Mouse (Mus musculus) forebrain, embryonic 10.5 days (tissue): ENCODE measurements around the gene Wdr89. TPM values are rescaled to one million over a fixed set of nuclear protein-coding genes. Genes with fewer than 3 reads are reported as not detected.

Experiments used
- DNase-seq: peaks from one replicate; pipeline ENCODE4 v3.0.0-alpha.2; 2017; ENCODE audit warnings: low spot score; ENCODE audit errors: extremely low spot score
- H3K27ac ChIP-seq: fragments of 300-500 bp; sonication (generic); 2 replicates; pipeline ENCODE4 v1.5.1; 2016; ENCODE audit warnings: mild to moderate bottlenecking
- H3K27me3 ChIP-seq: fragments of 300-500 bp; sonication (generic); 2 replicates; pipeline ENCODE4 v1.6.1; 2016; ENCODE audit warnings: mild to moderate bottlenecking; ENCODE audit not compliant: poor library complexity, severe bottlenecking
- H3K36me3 ChIP-seq: fragments of 300-500 bp; sonication (generic); replicated peaks from 2 replicates; pipeline ENCODE4 v1.6.1; 2016; ENCODE audit warnings: mild to moderate bottlenecking, moderate library complexity
- H3K4me1 ChIP-seq: fragments of 300-500 bp; sonication (generic); 2 replicates; pipeline ENCODE4 v1.6.1; 2016
- H3K4me3 ChIP-seq: fragments of 300-500 bp; sonication (generic); 2 replicates; pipeline ENCODE4 v1.5.1; 2016; ENCODE audit warnings: mild to moderate bottlenecking, moderate library complexity
- H3K9me3 ChIP-seq: fragments of 300-500 bp; sonication (generic); 2 replicates; pipeline ENCODE4 v1.6.1; 2016; ENCODE audit warnings: mild to moderate bottlenecking, moderate library complexity
- WGBS: fragments of 180-500 bp; shearing (Covaris S2); methylation state at CpG from one replicate; pipeline ENCODE4 v1.1.7; 2016; 5-methylcytosine and 5-hydroxymethylcytosine counted together
- polyA plus RNA-seq: library from polyadenylated mRNA; unstranded; fragments of >200 nt; fragmentation: Nextera tagmentation; extraction: Ambion mirVana; gene quantifications from 2 replicates; pipeline ENCODE4 v1.2.1, GENCODE M21; 2016

The Wdr89 gene
- polyA plus RNA-seq, 1 experiment from 2014 or later: 13.9 TPM

DNA sequence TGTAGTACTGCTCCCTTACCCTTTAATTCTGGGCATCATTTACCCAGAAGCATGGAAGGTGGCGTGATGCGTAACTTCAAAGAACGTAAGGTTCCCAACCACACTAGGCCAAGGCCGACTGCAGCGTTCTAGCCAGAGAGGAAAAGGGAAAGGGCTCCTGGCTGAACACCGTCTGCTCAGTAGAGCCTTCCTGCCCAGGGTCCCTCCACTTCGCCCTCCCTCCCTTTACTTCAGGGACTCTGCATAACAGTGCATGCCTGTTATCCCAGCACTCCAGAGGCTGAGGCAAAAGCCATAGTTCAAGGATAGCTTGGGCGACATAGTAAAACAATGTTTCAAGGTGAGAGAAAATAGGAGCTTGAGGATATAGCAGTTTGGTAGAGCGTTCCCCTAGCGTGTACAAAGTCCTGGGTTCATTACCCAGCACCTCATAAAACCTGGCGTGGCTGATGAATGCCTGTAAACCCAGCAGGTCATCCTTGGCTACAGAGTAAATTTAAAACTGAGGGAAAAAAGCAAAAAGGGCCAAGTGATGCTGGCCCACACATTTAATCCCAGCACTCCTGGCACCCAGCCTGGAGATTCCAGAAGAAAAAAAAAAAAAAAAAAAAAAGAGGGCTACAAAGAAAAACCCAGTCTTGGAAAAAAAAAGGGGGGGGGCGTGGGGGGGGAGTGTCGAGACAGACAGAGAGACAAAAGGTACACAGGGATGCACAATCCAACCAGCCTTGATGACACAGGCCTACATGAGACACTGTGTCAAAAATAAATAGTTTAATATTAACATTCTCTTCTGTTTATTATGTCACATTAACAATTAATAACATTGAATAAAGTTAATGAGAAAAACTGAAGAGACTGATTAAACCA is 5.5 kb downstream of the Wdr89 start:
- Histone ChIP-seq H3K27me3 (no peaks in the 10 kb centered on the region), H3K27ac (no peak overlapping the region; the same call in 1 of the 2 replicates), H3K4me1 (peaks cover 24% of the 10 kb centered on the region), H3K36me3 (no peaks in the 10 kb centered on the region), H3K9me3 (no peaks in the 10 kb centered on the region), H3K4me3 (no peak overlapping the region)
- no peak for DNase-seq
- WGBS: 29% methylated on average over 13 of the region's 13 CpGs

DNA sequence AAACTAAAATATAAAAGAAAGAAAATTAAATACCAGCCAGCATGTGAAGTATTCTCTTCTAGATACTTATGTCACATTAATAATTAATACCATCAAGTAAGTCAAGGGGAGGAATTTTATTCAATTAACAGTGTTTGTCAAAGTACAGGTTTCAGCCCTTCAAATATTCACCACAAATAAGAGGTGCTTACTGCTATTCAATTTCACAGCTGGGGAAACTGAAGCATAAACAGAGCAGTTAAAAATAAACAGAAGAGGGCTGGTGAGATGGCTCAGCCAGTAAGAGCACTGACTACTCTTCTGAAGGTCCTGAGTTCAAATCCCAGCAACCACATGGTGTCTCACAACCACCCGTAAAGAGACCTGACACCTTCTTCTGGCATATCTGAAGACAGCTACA is 7.0 kb downstream of the Wdr89 start:
- Histone ChIP-seq H3K4me3 (no peak overlapping the region), H3K9me3 (no peaks in the 10 kb centered on the region), H3K36me3 (no peaks in the 10 kb centered on the region), H3K4me1 (peaks cover 15% of the 10 kb centered on the region), H3K27me3 (no peaks in the 10 kb centered on the region), H3K27ac (no peak overlapping the region)
- DNase-seq: no peak
- 95% methylated on average over 1 of the region's 1 CpGs for WGBS

DNA sequence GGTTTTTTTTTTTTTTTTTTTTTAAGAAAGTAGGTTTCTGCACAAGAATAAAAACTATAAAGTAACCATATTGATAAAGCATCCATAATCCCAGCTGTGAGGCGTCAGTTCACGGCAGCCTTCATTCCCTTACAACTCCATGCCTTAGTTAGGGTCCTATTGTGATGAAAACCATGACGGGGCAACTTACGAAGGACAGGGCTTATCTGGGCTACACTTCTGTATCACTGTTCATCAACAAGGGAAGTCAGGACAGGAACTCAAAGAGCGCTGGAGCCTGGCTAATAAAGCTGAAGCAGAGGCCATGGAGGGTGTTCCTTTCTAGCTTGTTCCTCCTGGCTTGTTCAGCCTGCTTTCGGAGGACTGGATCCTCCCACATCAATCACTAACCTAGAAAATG is 10.9 kb downstream of the Wdr89 start:
- H3K9me3 ChIP-seq: no peaks in the 10 kb centered on the region
- no peaks in the 10 kb centered on the region for H3K36me3 ChIP-seq
- no peaks in the 10 kb centered on the region; the same call in 1 of the 2 replicates for H3K4me1 ChIP-seq
- no peak for DNase-seq
- 76% methylated on average over 6 of the region's 6 CpGs for WGBS
- no peak overlapping the region for H3K27ac ChIP-seq
- H3K4me3 ChIP-seq: no peak overlapping the region
- no peaks in the 10 kb centered on the region for H3K27me3 ChIP-seq

DNA sequence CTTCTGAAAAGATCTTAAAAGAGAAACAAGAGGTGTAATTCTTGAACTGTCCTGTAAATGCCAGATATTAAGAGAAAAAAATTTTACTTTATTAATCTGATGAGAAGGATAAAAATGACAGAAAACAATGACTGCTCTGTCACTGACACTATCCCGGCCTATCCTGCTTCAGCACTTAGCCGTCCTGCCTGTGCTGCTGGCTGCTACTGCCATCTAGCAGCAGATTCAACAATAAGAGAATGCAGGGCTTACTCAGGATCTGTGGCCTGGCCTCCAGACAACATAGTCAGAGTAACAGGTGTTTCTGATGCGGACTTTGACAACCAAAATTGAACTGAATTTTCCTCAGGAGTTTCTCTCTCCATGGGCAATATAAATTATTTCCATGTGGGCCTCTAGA is 12.8 kb downstream of the Wdr89 start:
- Histone ChIP-seq H3K4me1 (no peaks in the 10 kb centered on the region), H3K9me3 (no peaks in the 10 kb centered on the region), H3K36me3 (no peaks in the 10 kb centered on the region), H3K4me3 (no peak overlapping the region), H3K27me3 (no peaks in the 10 kb centered on the region), H3K27ac (no peak overlapping the region)
- 52% methylated on average over 3 of the region's 3 CpGs for WGBS
- no peak for DNase-seq

DNA sequence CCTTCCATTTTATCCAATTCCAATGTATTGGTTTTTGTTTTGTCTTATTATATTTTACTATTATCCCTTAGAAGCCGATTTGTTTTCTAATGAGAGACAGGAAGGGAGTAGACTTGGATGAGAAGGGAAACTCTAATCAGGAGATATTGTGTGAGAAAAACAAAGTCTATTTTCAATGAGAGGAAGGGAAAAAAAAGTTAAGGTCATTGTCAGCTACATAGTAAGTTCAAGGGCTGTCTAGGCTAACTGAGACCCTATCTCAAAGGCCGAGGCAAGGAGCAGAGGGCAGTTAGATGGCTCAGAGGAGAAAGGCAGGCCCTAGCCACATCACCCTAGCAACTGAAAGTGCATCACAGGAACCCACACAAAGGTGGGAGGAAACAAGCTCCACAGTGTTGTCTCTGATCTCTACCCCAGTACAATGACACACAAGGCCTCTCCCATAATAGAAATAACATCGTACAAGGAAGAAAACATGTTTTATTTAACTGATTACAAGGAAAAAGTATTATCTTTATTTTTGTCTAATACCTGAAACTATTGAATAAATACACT is 15.0 kb downstream of the Wdr89 start:
- Histone ChIP-seq H3K4me1 (peaks cover 5% of the 10 kb centered on the region), H3K27me3 (no peaks in the 10 kb centered on the region), H3K9me3 (no peaks in the 10 kb centered on the region), H3K4me3 (no peak overlapping the region), H3K36me3 (peaks cover 7% of the 10 kb centered on the region; the same call in 1 of the 2 replicates), H3K27ac (no peak overlapping the region)
- 90% methylated on average over 3 of the region's 3 CpGs for WGBS
- DNase-seq: no peak

DNA sequence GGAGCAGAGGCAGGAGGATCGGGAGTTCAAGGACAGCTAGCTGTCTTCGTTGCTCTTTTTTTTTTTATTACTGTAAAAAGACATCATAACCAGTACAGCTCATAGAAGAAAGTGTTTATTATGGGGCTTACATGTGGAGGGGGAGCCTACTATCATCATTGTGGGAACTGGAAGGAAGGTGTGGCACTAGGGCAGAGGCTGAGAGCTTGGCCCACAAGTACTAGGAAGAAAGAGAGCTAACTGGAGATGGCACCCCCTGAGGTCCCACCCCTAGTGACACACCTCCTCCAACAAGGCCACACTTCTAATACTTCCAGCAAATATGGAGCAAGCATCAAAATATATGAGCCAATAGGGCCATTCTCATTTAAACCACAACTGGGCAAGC is 19.6 kb downstream of the Wdr89 start:
- Histone ChIP-seq H3K27ac (no peak overlapping the region), H3K9me3 (no peaks in the 10 kb centered on the region), H3K4me1 (peaks cover 17% of the 10 kb centered on the region), H3K36me3 (peaks cover 7% of the 10 kb centered on the region; the same call in 1 of the 2 replicates), H3K4me3 (no peak overlapping the region), H3K27me3 (no peaks in the 10 kb centered on the region)
- DNase-seq: no peak
- 89% methylated on average over 2 of the region's 2 CpGs for WGBS

DNA sequence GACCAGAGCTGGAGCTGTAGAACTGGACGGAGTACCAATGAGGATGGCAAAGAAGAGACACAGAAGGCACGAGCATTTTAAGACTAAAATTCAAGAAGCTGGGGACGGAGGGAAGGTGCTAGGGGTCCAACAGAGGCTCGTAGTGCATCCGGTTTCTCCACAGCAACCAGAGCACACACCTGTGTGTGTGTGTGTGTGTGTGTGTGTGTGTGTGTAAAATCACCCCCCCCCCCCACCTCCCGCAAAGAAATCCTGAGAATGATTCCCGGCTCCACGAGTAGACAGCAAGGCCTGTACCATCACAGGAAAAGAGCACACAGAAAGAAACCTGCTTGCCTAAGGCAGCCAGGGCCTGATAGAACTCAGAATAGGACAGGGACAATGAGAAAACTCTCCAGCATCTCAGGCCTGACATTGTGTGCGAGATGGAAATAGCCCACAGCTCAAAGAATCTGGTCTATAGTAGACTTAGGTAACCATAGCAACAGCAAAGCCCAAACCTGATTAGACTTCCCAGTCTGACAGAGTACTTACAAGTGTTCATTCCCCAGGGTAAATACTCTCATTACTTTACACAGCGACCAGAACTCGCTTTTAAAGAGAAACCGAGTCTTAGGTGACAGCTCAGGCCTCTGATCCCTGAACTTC is 20.2 kb downstream of the Wdr89 start:
- Histone ChIP-seq H3K9me3 (no peaks in the 10 kb centered on the region), H3K27me3 (no peaks in the 10 kb centered on the region), H3K4me3 (no peak overlapping the region), H3K27ac (peak overlapping the region; percentile 66), H3K4me1 (peaks cover 17% of the 10 kb centered on the region), H3K36me3 (peaks cover 7% of the 10 kb centered on the region; the same call in 1 of the 2 replicates)
- WGBS: 64% methylated on average over 12 of the region's 12 CpGs
- DNase-seq: no peak

DNA sequence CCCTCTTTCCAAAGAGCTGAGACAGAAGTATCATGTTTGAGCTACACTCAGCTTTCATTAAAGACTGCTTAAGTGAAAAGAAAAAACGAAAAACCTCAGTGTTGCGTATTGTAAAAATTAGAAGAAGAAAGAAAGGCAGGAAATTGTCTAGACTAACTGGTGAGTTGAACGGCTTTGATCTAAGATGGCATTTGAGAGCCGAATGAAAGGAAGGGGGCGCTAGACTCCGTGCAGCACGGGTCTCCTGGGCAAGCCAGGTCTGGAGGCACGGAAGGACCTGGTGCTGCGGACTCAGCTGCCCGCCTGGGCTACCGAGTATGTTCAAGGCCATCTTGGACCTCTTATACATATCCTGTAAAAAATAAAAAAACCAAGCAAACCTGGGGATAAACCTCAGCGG is 21.1 kb downstream of the Wdr89 start:
- H3K9me3 ChIP-seq: no peaks in the 10 kb centered on the region
- H3K27me3 ChIP-seq: no peaks in the 10 kb centered on the region
- 63% methylated on average over 12 of the region's 12 CpGs for WGBS
- no peak for DNase-seq
- no peak overlapping the region for H3K4me3 ChIP-seq
- peaks cover 17% of the 10 kb centered on the region for H3K4me1 ChIP-seq
- 0 out of 2 replicates have a peak overlapping the region, but pooled peaks have one; percentile 53 for H3K27ac ChIP-seq
- H3K36me3 ChIP-seq: peaks cover 7% of the 10 kb centered on the region; the same call in 1 of the 2 replicates

DNA sequence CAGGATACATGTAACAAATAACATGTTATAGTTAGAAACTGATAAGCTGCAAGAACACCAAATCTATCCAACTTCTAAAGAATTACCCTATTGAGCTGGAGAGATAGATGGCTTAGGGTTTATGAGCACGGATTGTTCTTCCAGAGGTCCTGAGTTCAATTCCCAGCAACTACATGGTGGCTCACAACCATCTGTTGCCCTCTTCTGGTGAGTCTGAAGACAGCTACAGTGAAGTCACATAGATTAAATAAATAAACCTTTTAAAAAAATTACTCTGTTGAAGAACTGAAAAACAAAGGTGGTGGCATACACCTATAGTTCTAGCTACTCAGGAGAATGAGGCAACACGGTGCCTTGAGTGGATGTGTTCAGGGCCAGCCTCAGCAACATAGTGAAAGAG is 21.7 kb downstream of the Wdr89 start:
- H3K9me3 ChIP-seq: no peaks in the 10 kb centered on the region
- peaks cover 17% of the 10 kb centered on the region for H3K4me1 ChIP-seq
- no peak overlapping the region for H3K27ac ChIP-seq
- no peaks in the 10 kb centered on the region for H3K27me3 ChIP-seq
- H3K36me3 ChIP-seq: peaks cover 7% of the 10 kb centered on the region; the same call in 1 of the 2 replicates
- no peak overlapping the region for H3K4me3 ChIP-seq
- no peak for DNase-seq
- WGBS: 88% methylated on average over 2 of the region's 2 CpGs

DNA sequence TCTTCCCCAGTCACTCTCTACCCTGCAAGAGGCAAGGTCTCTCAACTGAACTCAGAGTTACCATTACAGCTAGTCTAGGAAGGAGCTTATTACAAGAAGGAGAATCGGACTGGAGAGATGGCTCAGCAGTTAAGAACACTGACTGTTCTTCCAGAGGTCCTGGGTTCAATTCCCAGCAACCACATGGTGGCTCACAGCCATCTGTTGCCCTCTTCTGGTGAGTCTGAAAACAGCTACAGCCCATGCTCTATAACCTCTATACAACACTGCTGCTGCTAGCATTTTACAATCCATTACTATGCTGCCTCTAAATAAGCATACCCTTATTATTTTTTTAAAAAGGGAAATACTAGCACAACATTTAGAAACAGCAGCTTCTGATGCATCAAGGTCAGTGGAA is 23.6 kb downstream of the Wdr89 start:
- no peak overlapping the region for H3K27ac ChIP-seq
- H3K36me3 ChIP-seq: peaks cover 7% of the 10 kb centered on the region; the same call in 1 of the 2 replicates
- no peaks in the 10 kb centered on the region for H3K9me3 ChIP-seq
- H3K4me1 ChIP-seq: peaks cover 17% of the 10 kb centered on the region
- DNase-seq: no peak
- no peaks in the 10 kb centered on the region for H3K27me3 ChIP-seq
- H3K4me3 ChIP-seq: no peak overlapping the region
- 87% methylated on average over 1 of the region's 1 CpGs for WGBS

DNA sequence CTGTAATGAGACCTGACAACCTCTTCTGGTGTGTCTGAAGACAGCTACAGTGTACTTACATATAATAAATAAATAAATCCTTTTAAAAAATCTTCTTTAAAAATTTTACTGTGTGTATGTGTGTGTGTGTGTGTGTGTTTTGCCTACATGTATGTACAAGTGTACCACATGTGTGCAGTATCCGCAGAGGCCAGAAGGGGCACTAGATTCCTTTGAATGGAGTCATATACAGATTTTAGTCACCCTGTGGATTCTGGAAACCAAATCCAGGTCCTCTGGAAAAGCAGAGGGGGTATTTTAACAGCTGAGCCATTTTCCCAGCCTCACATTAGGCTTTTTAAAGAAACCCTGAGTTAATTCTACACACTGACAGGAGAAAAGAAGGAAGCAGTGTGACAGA is 27.6 kb downstream of the Wdr89 start:
- Histone ChIP-seq H3K4me3 (no peak overlapping the region), H3K27me3 (no peaks in the 10 kb centered on the region), H3K4me1 (no peaks in the 10 kb centered on the region), H3K27ac (no peak overlapping the region), H3K36me3 (no peaks in the 10 kb centered on the region), H3K9me3 (no peaks in the 10 kb centered on the region)
- no peak for DNase-seq
- 97% methylated on average over 1 of the region's 1 CpGs for WGBS

DNA sequence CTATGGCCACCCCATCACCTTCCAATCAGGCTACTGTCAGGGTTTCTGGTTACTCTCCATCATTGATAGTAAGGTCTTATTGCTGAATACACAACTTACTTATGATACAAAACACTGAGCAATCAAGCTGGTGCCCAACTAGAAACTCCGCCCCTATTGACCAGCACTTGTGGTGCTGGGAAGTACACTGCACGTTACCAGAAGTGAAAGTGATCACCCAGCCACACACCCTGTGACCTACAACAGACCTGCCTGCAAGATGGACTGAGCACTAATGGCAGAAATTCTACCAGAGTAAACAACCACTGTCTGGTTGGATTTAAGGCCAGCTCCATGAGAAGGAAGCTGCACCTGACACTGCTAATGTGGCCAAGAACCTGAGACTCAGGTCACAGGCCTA is 31.0 kb downstream of the Wdr89 start:
- H3K4me3 ChIP-seq: no peak overlapping the region
- no peaks in the 10 kb centered on the region for H3K4me1 ChIP-seq
- H3K27me3 ChIP-seq: no peaks in the 10 kb centered on the region
- no peak for DNase-seq
- no peak overlapping the region for H3K27ac ChIP-seq
- no peaks in the 10 kb centered on the region for H3K36me3 ChIP-seq
- H3K9me3 ChIP-seq: no peaks in the 10 kb centered on the region
- 89% methylated on average over 2 of the region's 2 CpGs for whole genome bisulfite sequencing

DNA sequence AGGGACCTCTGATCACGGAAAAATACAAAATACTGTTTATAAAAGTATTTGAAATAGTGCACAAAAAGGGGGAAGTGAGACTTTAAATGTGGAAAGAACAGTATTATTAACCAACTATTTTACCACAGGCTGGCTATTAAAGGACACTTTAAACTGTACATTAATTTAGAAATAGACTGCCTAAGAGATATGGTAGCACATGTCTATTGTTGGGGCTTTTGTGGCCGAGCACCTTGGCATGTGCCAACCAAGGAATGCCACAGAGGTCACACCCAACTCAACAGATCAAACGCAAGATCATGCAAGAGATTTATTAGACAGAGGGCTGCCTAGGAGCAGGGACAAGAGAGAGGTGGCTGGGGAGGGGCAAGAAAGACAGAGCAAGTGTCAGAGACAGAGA is 32.2 kb downstream of the Wdr89 start:
- no peak for DNase-seq
- H3K4me3 ChIP-seq: no peak overlapping the region

More for the DNA sequence above, 32.2 kb downstream of the Wdr89 start:
- 87% methylated on average over 3 of the region's 3 CpGs for WGBS
- Histone ChIP-seq H3K27me3 (no peaks in the 10 kb centered on the region), H3K9me3 (no peaks in the 10 kb centered on the region), H3K36me3 (peaks cover 12% of the 10 kb centered on the region), H3K4me1 (no peaks in the 10 kb centered on the region), H3K27ac (no peak overlapping the region)
